Mouse (Mus musculus): ENCODE results near the gene Smyd4.
A peak's percentile ranks its signal among the peaks of the same experiment; 100 is the strongest.

DNA sequence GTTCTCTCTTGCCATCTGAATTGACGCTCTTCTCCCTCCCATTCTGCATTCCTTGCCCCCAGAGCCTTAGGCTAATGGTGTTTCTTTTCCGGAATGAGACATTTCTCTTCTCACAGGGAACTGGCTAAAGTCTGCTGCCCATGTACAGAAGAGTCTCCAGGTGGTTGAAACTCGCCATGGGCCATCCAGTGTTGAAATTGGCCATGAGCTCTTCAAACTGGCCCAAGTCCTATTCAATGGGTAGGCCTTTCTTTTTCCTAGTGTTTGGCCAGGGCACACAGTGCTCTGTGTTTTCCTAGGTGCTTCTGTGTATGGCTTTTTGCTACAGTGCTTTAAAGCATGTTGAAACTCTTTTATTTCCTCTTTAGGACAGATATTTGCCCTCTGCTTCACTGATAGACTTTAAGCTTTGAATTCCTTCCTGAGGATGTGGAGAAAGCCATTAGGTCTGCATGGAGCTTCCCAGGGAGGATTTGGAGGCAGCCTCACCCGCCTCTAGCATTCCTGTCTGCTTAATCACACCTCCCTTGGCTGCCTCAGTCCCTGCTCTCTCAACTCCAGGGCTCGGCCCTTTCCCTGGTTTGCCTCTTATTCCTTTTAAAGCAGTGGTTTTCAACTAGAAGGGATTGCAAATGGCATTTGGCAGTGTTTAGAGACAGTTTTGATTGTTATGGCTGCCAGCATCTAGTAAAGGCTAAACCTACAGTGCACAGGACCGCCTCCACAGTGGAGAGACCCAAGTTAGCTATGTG is 55.2 kb downstream of the Smyd4 start:
- no peak for TF ChIP-seq CTCF (IDR thresholded peaks at IDR 0.05; ENCODE audit: borderline replicate concordance, insufficient read depth, low read length)
- peak; percentile 46; the same call in 1 of the 2 replicates for TF ChIP-seq POLR2A (IDR thresholded peaks at IDR 0.05; ENCODE audit: low read depth, low read length)
